Mouse (Mus musculus): ENCODE measurements around the gene Nkap. TPM values are rescaled to one million over a fixed set of nuclear protein-coding genes. Genes with fewer than 3 reads are reported as not detected.
"Not testable (repeated sequence)": the region's sequence is repeated elsewhere in the genome, so short reads cannot be mapped to it uniquely, and the experiment has no call there.

Gene Nkap
- polyA plus RNA-seq (2015; fragmentation: Nextera tagmentation; extraction: Ambion mirVana): 21.5 and 22.6 TPM in 2 replicates

- H3K4me2 ChIP-seq: peak within 1 kb of the TSS; percentile 61
- ATAC-seq (ENCODE audit: low FRiP score, low read depth): peak; percentile 93
- WGBS: 24% methylated on average over 54 of the region's 58 CpGs
- H3K9me3 ChIP-seq: no peaks in the 10 kb centered on the region
- H3K4me3 ChIP-seq: peak within 1 kb of the TSS; percentile 68
- no peaks in the 10 kb centered on the region for H3K36me3 ChIP-seq
- H3K4me1 ChIP-seq (replicated peaks): peaks cover 11% of the 10 kb centered on the region
- H3K9ac ChIP-seq: peak within 1 kb of the TSS; percentile 62
- peak within 1 kb of the TSS; percentile 80 for H3K27ac ChIP-seq (replicated peaks)
- no peaks in the 10 kb centered on the region for H3K27me3 ChIP-seq
Measured at GRCm38 (mm10) chrX:37126671-37127358, at the start of gene Nkap. TSS of gene Nkap (plus strand) at chrX:37126795.

GRCm38 (mm10) chrX:37080345-37080744, 46.2 kb upstream of the Nkap start:
- H3K36me3 ChIP-seq; ATAC-seq (ENCODE audit: low FRiP score, low read depth); H3K9ac ChIP-seq; H3K4me3 ChIP-seq; H3K9me3 ChIP-seq; H3K27ac ChIP-seq (replicated peaks); H3K27me3 ChIP-seq; H3K4me1 ChIP-seq (replicated peaks); H3K4me2 ChIP-seq: not testable (repeated sequence)
- 70% methylated on average over 4 of the region's 4 CpGs for WGBS

GRCm38 (mm10) chrX:37081194-37081593, 45.4 kb upstream of the Nkap start:
- Histone ChIP-seq H3K27ac (replicated peaks) (no peak overlapping the region), H3K9me3 (no peaks in the 10 kb centered on the region), H3K9ac (no peak overlapping the region), H3K4me1 (replicated peaks) (peaks cover 9% of the 10 kb centered on the region), H3K4me2 (no peak overlapping the region), H3K4me3 (no peak overlapping the region), H3K27me3 (no peaks in the 10 kb centered on the region), H3K36me3 (peaks cover 7% of the 10 kb centered on the region; the same call in 1 of the 2 replicates)
- 56% methylated on average over 6 of the region's 6 CpGs for WGBS
- no peak for ATAC-seq (ENCODE audit: low FRiP score, low read depth)

GRCm38 (mm10) chrX:37084318-37084926, 42.2 kb upstream of the Nkap start:
- peak overlapping the region; percentile 53 for H3K4me3 ChIP-seq
- no peaks in the 10 kb centered on the region for H3K9me3 ChIP-seq
- peak; percentile 24 for ATAC-seq (ENCODE audit: low FRiP score, low read depth)
- H3K4me1 ChIP-seq (replicated peaks): peaks cover 9% of the 10 kb centered on the region
- H3K4me2 ChIP-seq: peak overlapping the region; percentile 56
- peak overlapping the region; percentile 66 for H3K9ac ChIP-seq
- WGBS: 25% methylated on average over 19 of the region's 19 CpGs
- H3K27ac ChIP-seq (replicated peaks): peak overlapping the region; percentile 91
- H3K36me3 ChIP-seq: peaks cover 7% of the 10 kb centered on the region; the same call in 1 of the 2 replicates
- no peaks in the 10 kb centered on the region for H3K27me3 ChIP-seq

GRCm38 (mm10) chrX:37084927-37085660, 41.5 kb upstream of the Nkap start, which contains the start of gene Rpl39:
TSS of gene Rpl39 (minus strand) at chrX:37085402.
- H3K4me2 ChIP-seq: peak within 1 kb of the TSS; percentile 56
- peaks cover 9% of the 10 kb centered on the region for H3K4me1 ChIP-seq (replicated peaks)
- H3K27ac ChIP-seq (replicated peaks): peak within 1 kb of the TSS; percentile 91
- H3K27me3 ChIP-seq: no peaks in the 10 kb centered on the region
- peak; percentile 96 for ATAC-seq (ENCODE audit: low FRiP score, low read depth)
- H3K36me3 ChIP-seq: peaks cover 7% of the 10 kb centered on the region; the same call in 1 of the 2 replicates
- peak within 1 kb of the TSS; percentile 66 for H3K9ac ChIP-seq
- 16% methylated on average over 38 of the region's 38 CpGs for WGBS
- H3K9me3 ChIP-seq: no peaks in the 10 kb centered on the region
- H3K4me3 ChIP-seq: peak within 1 kb of the TSS; percentile 53

- Histone ChIP-seq H3K27ac (replicated peaks) (peak overlapping the region; percentile 91), H3K36me3 (peaks cover 7% of the 10 kb centered on the region; the same call in 1 of the 2 replicates), H3K9ac (peak overlapping the region; percentile 4; the same call in 1 of the 2 replicates), H3K4me1 (replicated peaks) (peaks cover 9% of the 10 kb centered on the region), H3K27me3 (no peaks in the 10 kb centered on the region), H3K9me3 (no peaks in the 10 kb centered on the region), H3K4me2 (peak overlapping the region; percentile 56), H3K4me3 (peak overlapping the region; percentile 53)
- ATAC-seq (ENCODE audit: low FRiP score, low read depth): no peak; the same call in 1 of the 2 replicates
- WGBS: 26% methylated on average over 9 of the region's 9 CpGs
Measured at GRCm38 (mm10) chrX:37085665-37086064, 40.9 kb upstream of the Nkap start.

- Histone ChIP-seq H3K9ac (no peak overlapping the region), H3K4me1 (replicated peaks) (no peaks in the 10 kb centered on the region), H3K27ac (replicated peaks) (no peak overlapping the region), H3K27me3 (no peaks in the 10 kb centered on the region), H3K4me2 (no peak overlapping the region), H3K36me3 (no peaks in the 10 kb centered on the region; the same call in 1 of the 2 replicates), H3K9me3 (no peaks in the 10 kb centered on the region), H3K4me3 (no peak overlapping the region)
- WGBS: 88% methylated on average over 1 of the region's 1 CpGs
- ATAC-seq (ENCODE audit: low FRiP score, low read depth): no peak
Measured at GRCm38 (mm10) chrX:37088778-37089177, 37.8 kb upstream of the Nkap start.

- ATAC-seq (ENCODE audit: low FRiP score, low read depth): no peak
- no peak overlapping the region for H3K9ac ChIP-seq
- no peak overlapping the region for H3K4me3 ChIP-seq
- no peak overlapping the region for H3K4me2 ChIP-seq
- no peak overlapping the region for H3K27ac ChIP-seq (replicated peaks)
- WGBS: 91% methylated on average over 3 of the region's 3 CpGs
- H3K4me1 ChIP-seq (replicated peaks): no peaks in the 10 kb centered on the region
- H3K9me3 ChIP-seq: no peaks in the 10 kb centered on the region
- peaks cover 1% of the 10 kb centered on the region for H3K36me3 ChIP-seq
- no peaks in the 10 kb centered on the region for H3K27me3 ChIP-seq
Measured at GRCm38 (mm10) chrX:37091457-37091856, 35.1 kb upstream of the Nkap start.

GRCm38 (mm10) chrX:37095106-37095768, 31.4 kb upstream of the Nkap start:
- no peak for ATAC-seq (ENCODE audit: low FRiP score, low read depth)
- Histone ChIP-seq H3K9ac (no peak overlapping the region), H3K9me3 (no peaks in the 10 kb centered on the region), H3K4me1 (replicated peaks) (no peaks in the 10 kb centered on the region), H3K4me3 (no peak overlapping the region), H3K36me3 (peaks cover 4% of the 10 kb centered on the region), H3K4me2 (no peak overlapping the region), H3K27ac (replicated peaks) (no peak overlapping the region), H3K27me3 (no peaks in the 10 kb centered on the region)
- WGBS: 97% methylated on average over 11 of the region's 11 CpGs

- WGBS: 95% methylated on average over 3 of the region's 3 CpGs
Measured at GRCm38 (mm10) chrX:37098681-37099080, 27.9 kb upstream of the Nkap start.

GRCm38 (mm10) chrX:37103826-37104225, 22.8 kb upstream of the Nkap start:
- no peak for ATAC-seq (ENCODE audit: low FRiP score, low read depth)

More at GRCm38 (mm10) chrX:37098681-37099080, 27.9 kb upstream of the Nkap start:
- no peak for ATAC-seq (ENCODE audit: low FRiP score, low read depth)
- H3K27ac ChIP-seq (replicated peaks): no peak overlapping the region
- H3K36me3 ChIP-seq: peaks cover 10% of the 10 kb centered on the region
- no peaks in the 10 kb centered on the region for H3K4me1 ChIP-seq (replicated peaks)
- H3K9me3 ChIP-seq: no peaks in the 10 kb centered on the region
- H3K4me2 ChIP-seq: no peak overlapping the region
- no peak overlapping the region for H3K4me3 ChIP-seq
- H3K27me3 ChIP-seq: no peaks in the 10 kb centered on the region
- H3K9ac ChIP-seq: no peak overlapping the region

More at GRCm38 (mm10) chrX:37103826-37104225, 22.8 kb upstream of the Nkap start:
- Histone ChIP-seq H3K27ac (replicated peaks) (no peak overlapping the region), H3K9me3 (no peaks in the 10 kb centered on the region), H3K4me3 (no peak overlapping the region), H3K27me3 (no peaks in the 10 kb centered on the region), H3K4me1 (replicated peaks) (no peaks in the 10 kb centered on the region), H3K9ac (no peak overlapping the region), H3K36me3 (peaks cover 9% of the 10 kb centered on the region; the same call in 1 of the 2 replicates), H3K4me2 (no peak overlapping the region)
- WGBS: 89% methylated on average over 2 of the region's 2 CpGs

Measured in hindbrain, embryonic 15.5 days (tissue).